Mouse (Mus musculus) testis, postnatal 14 days (tissue): Measurements from ENCODE around the gene Kcnj5.
A peak's percentile ranks its signal among the peaks of the same experiment; 100 is the strongest.

Experiments used
- DNase-seq: peaks from one replicate; pipeline ENCODE4 v3.0.0; 2021; ENCODE audit warnings: low spot score

Kcnj5 gene

DNA sequence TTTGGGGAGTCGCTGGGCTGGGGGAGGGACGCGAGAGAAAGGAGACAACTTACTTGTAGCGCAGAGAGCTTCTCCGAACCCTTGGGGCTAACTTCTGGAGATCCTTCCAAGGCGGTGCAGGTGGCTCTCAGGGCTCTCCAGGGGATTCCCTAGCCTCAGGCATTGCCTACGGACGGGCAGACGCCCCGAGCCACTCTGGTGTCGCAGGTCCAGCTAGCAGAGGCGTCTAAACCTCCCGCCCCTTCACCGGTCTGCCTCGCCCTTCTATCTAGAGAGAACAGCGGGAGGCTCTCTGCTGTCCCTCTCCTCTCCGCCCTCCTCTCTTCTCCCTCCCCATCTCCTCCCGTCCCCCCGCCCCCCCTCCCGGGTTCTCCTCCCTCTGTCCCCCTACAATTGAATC, at the start of gene Kcnj5:
TSS of gene Kcnj5 (minus strand) at position 300 of the 400 bp plus-strand sequence.
- no peak for DNase-seq

GRCm38 (mm10) chr9:32392716-32393115, 48.6 kb upstream of the Kcnj5 start:
- DNase-seq, result no peak

DNA sequence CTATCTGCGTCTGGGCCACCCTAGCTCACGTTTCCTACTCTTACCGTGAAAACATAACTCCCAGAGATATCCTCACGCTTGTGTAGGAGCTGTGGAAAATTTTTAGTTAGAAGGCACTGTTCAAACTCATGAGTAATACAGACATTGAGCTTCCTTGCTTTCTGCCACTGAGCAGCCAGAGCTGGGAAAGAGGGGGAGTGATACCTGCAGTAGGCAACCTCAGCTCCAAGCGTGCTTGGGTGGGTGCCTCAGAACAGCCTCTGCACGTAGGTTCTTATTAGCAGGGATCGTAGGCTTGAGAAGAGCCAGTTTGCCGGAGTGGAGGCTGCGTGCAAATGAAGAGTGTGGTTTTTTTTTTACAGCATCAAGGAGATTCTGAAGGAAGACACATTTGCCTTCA, 47.6 kb upstream of the Kcnj5 start:
- no peak for DNase-seq

DNA sequence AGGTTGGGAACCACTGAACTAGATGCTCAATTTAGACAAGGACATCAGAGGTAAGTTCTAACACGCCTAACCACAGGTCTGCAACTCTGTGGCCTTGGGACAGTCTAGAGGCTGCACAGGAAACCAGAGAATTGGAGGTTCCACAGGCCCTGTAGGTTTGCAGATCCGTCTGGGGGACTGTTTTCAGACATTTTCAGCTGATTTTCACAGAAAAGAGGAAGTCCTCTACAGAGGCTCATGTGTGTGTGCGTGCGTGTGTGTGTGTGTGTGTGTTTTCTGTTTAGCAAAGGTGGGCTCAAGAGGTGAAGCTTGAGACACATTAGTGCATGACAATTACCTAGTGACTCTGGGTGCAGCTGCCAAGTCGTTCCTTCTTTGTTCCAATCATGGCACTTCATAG, 46.9 kb upstream of the Kcnj5 start:
- no peak for DNase-seq

DNA sequence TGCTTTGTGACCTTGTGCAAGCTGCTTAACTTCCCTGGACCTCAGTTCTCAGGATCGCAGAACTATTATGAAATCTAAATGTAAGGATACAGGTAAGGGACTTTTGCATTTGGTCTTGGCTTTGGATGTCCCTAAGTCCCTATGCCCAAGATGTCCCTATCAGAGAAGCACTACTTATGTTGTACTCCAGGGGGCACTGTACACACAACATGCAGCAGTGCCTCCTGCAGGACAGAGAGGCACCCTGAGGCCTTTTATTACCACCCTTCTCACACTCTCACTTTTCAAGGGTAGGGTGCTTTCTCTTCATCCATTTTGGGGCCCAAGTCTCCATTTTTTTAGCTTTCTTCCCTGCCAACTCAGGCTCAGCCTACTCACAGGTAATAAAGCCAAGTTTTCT, 44.0 kb upstream of the Kcnj5 start:
- DNase-seq, result no peak

GRCm38 (mm10) chr9:32384906-32385305, 40.8 kb upstream of the Kcnj5 start:
- DNase-seq, result no peak

DNA sequence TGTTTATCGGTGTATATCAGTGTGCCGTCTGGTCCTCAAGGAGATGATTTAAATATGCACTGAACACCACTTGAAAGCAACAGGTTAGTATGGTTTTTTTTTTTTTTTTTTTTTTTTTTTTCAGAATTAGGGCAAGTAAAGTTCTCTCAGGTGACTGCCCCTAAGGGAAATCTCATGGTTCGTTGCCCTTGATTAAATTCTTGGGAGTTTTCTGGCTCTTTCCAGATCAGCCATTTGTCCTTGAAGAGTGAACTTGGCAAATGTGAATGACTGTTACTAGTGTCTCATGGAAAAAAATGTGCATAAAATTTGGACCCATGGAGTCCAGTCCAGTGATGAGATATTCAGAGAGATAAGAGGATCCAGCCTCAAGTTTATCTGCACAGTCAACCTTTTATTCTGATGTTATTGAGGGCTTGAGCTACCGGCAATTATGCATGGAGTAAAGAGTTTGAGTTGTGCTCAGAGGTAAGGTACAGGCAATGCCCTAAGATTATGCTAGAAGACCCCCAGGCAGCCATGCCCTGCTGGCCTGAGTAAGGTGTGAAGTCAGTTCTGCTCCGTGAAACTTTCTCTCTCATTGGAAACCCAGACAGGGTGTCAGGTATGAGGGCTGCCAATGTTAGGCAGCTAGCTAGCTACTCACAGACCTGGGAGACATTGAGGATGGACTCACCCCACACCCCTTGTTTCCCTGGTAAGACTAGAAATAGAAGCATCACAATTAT, 32.9 kb upstream of the Kcnj5 start:
- DNase-seq, result no peak

GRCm38 (mm10) chr9:32376031-32376430, 31.9 kb upstream of the Kcnj5 start:
- DNase-seq, result no peak

DNA sequence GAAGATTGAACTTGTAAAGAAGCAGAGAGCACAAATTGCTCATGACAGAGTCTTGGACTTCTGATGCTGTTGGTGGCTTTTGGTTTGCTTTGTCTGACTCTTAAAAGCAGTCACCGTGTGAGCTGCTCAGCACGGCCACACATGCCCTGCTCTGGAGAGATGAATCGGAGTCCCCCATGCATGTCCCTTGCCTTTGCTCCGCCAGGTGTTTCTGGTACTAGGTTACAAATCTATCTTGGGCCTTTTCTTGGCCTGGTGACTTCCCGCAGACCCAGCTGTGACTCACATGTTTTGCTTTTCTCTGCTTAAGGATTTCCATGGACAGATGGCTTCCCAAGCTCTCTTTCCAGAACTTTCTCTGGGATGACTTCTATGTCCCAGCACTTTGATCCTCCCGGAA, 29.5 kb upstream of the Kcnj5 start:
- no peak for DNase-seq

GRCm38 (mm10) chr9:32372202-32372601, 28.1 kb upstream of the Kcnj5 start, which contains the start of gene Kcnj1:
Kcnj1 (plus strand) TSS chr9:32372493.
- no peak for DNase-seq

GRCm38 (mm10) chr9:32369388-32369787, 25.2 kb upstream of the Kcnj5 start:
- DNase-seq, result no peak

DNA sequence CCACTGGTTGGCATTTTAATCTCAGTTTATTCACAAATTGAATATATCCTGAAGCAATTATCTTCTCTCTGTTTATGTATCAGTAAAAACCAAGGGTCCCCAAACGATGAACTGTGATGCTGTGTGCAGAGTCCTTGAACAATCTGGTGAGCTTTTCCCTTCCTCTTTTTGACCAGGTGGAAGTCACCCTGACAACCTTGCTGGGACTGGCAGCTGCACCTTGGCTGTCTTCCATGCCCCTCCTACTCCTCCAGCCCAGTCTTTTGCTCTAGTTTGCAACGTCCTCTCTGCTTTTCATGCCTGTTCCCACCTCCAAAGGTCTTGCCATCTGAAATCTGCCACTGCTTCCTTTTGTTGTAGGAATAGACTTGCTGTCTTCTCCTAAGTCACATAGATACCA, 24.7 kb upstream of the Kcnj5 start:
- DNase-seq, result no peak

DNA sequence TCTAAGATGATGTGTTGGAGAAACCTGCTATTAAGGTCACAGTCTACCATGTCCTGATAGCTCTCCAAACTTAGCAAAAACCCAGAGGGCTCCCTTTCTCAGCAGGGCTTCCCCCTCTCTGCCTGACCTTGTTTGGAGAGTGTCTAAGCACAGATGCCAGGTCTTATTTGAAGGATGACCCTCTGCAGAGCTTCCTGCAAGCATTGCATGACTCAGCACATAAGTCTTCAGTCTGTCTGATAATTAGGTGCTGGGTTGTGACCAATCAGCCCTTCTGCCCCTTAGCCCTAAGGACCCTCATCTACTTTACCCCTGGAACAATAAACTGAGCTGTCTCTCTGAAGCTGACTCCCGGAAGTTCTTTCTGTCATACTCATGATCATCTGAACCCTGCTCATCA, 16.6 kb upstream of the Kcnj5 start:
- no peak for DNase-seq

DNA sequence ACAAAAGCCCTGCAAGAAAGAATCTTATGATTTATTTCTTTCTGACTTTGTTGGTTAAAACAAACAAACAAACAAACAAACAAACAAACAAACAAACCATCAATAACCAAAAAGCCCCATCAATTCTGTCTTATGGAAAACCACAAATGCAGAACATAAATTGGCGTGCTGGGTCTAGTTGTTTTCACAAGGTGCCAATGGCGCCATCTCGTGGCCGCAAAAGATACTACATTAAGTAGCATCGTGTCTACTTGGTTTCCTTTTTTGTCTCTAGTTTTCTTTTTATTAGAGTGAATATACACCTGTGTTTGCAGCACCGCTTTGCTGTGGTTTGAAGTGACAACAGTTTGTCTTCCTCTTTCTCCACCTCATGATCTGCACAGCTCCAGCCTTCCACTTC, 6.2 kb upstream of the Kcnj5 start:
- peak; percentile 57 for DNase-seq

DNA sequence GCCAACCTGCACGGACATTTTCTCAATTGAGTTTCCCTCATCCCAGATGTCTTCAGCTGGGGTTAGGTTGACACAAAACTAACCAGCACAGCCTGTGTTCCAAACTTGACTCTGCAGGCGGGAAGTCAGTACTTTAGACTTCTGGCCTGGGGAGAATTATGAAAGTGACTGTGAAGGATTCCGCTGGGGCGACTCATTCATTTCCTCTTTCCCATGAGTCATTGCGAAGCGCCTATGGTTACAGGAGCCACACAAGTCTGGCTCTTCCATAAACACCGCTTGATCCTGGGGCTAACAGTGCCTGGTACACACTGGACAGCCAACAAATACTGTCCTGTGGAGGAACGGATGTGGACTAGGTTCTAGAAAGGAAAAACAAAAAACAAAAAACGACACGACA, 5.2 kb upstream of the Kcnj5 start:
- DNase-seq, result no peak

- DNase-seq, result no peak
Measured at GRCm38 (mm10) chr9:32348096-32348495, 3.9 kb upstream of the Kcnj5 start.

DNA sequence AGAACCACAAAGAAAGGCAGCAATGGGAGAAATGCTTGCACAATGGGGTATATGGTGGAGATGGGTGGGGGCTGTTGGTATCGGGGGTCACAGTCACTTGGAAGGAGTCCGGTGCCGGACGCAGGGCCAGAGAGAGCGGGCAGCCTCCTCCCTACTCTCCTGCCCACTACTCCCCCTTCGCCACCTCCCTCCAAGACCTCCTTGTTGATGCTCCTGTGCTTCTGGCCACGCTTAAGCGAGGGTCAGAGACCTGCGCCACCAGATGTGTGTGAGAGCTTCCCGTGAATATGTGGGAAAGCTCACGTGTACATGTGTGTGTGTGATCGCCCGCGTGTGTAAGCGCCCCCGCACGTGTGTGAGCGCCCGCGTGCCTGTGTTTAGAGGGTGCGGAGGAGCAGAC, 339 bp upstream of the Kcnj5 start:
- DNase-seq, result no peak

DNA sequence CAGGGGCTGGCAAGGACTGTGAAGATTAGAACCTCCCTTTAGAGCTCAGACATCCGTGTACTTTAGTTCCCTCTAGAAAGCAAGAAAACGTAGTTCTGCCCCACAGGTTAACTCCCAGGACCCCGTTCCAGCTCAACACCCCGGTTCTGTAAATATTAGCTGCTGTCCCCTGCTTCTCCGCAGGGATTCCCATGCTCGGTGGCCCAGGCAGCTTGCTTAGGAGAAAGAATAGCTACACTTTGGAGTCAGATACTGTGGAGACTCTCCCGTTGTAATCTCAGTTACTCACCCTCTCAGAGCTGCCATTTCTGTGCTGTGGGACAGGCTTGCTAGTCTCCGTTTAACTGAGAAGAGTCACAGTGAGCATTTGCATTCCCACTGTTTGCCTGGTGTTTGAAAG, 1.2 kb downstream of the Kcnj5 start:
- no peak for DNase-seq

DNA sequence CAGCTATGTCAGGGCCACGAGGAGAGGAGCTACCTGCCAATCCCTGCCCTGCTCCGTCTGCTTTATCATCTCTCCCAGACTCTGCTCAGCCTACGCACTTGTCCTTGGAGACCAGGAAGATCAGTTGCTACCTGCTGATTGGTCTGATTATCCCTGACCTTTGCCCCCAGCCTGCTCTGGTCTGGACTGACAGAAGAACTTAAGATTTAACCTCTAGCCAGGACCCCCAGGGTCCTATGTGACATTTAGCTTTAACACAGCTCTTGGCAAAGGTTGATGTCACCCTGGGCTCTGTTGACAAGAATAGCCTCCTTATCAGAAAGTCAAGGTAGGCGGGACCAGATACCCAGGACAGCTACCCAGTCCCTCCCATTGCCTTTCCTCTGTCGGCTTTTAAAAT, 3.3 kb downstream of the Kcnj5 start:
- no peak for DNase-seq

DNA sequence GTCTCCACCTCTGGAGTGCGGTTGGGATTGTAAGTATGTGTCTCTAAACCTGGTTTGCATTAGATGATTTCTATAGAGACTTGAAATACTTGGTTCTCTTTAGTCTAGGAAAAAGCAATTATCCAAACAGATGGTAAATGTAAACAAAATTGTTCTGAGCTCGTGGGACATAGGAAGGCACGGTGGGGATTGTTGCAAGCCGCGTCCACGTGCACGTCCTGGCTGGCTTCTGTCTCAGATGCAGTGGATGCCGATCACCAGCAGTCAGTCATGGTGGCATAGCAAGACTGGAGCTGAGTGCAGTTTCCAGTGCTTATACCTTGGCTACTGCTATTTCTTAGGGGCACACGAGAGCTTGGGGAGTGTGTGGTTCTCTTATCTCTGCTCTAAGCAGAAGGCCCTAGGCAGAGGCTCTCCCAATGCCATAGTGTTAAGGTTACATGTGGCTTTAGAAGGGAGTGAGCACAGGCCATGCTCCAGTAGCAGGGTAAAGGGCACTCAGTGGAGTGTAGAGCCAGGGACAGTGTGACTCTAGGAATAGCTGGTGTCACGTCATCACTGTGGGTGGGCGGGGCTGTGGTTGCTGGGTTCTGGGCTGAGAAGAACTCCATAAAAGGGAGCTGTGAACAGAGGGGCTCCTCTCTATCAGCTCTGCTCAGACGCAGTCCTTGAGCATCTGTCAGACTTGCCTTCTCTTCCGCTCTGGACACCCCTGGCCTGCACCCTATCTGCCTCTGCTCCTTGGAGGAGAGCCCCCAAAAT, 8.6 kb downstream of the Kcnj5 start:
- DNase-seq, result no peak

GRCm38 (mm10) chr9:32331162-32331561, 13.0 kb downstream of the Kcnj5 start:
- no peak for DNase-seq

DNA sequence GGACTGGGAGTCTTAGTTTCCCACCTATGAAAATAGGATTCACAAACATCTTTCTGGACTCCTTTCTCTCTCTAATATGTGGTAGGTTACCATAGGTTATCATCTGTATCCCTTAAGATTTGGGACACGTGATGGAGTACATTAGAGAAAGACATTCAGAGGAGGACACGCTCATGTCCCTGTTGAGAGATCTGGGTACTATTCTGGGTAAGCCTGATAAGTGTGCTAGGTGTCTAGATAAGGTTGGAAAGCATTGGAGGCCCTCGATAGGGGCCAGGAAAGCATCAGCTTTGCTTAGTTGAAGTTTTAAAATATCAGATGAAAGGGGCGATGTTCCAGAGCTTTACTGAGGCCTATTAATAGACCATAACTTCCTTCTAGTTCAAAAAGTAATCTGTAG, 15.4 kb downstream of the Kcnj5 start:
- no peak for DNase-seq

GRCm38 (mm10) chr9:32323610-32324009, 20.5 kb downstream of the Kcnj5 start:
- no peak for DNase-seq

DNA sequence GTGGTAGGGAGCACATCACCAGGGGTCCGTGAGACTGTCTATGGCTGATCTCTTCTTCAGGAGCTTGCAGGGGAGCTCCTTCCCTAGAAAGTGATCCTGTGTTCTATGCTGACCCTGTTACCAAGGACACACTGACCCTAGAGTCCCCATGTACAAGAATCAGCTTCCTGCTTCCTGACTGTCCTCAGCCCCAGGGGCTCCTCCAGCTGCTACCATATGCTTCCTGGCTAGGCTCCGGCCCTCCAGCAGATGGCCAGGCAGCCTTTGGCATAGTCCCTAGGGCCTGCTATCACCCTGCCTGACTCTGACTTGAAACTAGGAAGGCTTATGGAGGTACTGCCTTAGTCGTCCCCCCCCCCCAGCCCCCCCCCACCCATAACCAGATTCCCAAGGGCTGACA, 24.0 kb downstream of the Kcnj5 start:
- DNase-seq, result no peak
